Mouse (Mus musculus): ENCODE results near the gene Hecw1. TPM values are rescaled to one million over a fixed set of nuclear protein-coding genes. Genes with fewer than 3 reads are reported as not detected.

Hecw1 gene
- polyA plus RNA-seq, 1 experiment from 2014 or later, result 0.11 TPM

DNA sequence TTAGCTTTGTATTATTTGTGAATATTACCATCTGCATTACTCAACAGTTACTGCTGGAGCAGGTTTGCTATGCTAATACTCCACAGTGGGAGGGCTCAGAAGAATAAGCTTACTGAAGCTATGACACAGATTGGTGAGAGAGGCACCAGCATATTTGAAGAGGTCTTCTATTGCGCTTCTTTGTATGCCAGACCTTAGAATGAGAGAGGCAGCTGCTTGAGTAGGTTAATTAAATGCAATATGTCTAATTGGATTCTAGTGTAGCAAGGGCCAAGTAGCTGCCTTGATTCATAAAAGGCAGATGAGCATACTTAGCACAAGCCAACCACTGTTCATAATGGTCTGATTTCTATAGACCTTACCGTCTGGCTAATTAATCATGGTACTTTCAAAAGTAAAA, 35.2 kb downstream of the Hecw1 start:
- DNase-seq (ENCODE audit: low spot score), result no peak
- no peaks in the 10 kb centered on the region for H3K9me3 ChIP-seq
- H3K4me3 ChIP-seq, result no peak overlapping the region
- H3K27ac ChIP-seq, result no peak overlapping the region
- no peaks in the 10 kb centered on the region for H3K36me3 ChIP-seq
- H3K27me3 ChIP-seq (ENCODE audit: insufficient read depth, poor library complexity, severe bottlenecking), result no peaks in the 10 kb centered on the region
- 92% methylated on average over 2 of the region's 2 CpGs for WGBS
- no peaks in the 10 kb centered on the region for H3K4me1 ChIP-seq

DNA sequence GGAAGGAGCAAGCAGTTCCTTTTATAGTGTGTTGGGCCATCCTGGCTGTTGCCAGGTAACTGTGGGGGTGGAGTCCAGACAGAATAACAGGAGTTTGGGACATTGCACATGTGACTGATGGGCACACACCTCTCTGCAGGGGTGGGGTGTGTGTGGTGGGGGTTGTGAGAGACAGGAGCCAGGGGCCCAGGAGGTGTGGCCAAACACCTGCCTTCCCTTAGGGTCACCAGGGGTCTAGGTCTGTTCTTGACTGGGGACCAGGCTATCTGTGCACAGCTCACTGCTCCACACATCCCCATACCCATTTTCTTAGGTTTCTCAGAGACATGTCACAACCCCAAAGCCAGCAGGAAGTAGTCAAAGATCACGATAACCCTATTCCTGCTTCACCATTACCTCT, 51.9 kb downstream of the Hecw1 start:
- no peaks in the 10 kb centered on the region for H3K36me3 ChIP-seq
- WGBS, result 93% methylated on average over 1 of the region's 1 CpGs
- H3K27ac ChIP-seq, result no peak overlapping the region
- peaks cover 4% of the 10 kb centered on the region; the same call in 1 of the 2 replicates for H3K4me1 ChIP-seq
- H3K27me3 ChIP-seq (ENCODE audit: insufficient read depth, poor library complexity, severe bottlenecking), result no peaks in the 10 kb centered on the region
- H3K4me3 ChIP-seq, result no peak overlapping the region
- no peak for DNase-seq (ENCODE audit: low spot score)
- no peaks in the 10 kb centered on the region for H3K9me3 ChIP-seq

DNA sequence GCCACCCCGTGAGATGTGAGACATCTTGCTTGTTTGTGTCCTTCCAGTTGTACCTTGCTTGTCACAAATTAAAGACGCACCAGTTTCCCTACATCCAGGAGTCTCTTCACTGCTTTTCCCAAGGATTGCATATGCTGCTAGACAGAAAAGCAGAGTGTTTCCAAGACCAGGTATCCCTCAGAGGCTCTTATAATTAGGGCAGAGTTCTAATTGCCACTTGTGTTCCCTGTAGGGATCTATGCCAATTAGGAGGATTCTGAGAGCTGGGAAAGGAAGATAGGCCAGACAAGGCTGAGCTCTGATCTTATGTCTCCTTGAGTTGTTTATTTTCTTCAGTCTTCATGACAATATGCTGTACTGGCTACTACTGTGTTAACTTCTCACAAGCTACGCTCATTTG, 55.5 kb downstream of the Hecw1 start:
- H3K27me3 ChIP-seq (ENCODE audit: insufficient read depth, poor library complexity, severe bottlenecking), result no peaks in the 10 kb centered on the region
- H3K27ac ChIP-seq, result no peak overlapping the region
- no peak for DNase-seq (ENCODE audit: low spot score)
- peaks cover 4% of the 10 kb centered on the region; the same call in 1 of the 2 replicates for H3K4me1 ChIP-seq
- WGBS, result 67% methylated on average over 3 of the region's 3 CpGs
- no peaks in the 10 kb centered on the region for H3K36me3 ChIP-seq
- H3K4me3 ChIP-seq, result no peak overlapping the region
- no peaks in the 10 kb centered on the region for H3K9me3 ChIP-seq

DNA sequence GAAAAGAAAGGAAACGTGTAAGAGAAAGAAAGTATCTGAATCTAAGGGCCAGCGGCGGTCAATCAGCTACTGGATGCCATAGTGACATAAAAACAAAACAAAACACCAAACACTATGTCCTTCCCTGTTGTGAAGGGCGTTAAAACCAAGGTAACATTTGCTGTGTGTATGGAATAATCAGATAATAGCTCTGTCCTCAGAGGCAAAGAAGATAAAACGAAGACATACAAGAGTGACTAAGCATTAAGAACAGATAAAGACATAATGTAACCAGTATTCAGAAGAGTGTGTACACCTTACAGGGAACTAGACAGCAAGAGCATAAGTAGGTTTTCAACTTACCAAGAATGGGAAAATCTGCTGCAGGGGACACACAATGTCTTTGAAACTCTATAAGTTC, 62.0 kb downstream of the Hecw1 start:
- DNase-seq (ENCODE audit: low spot score), result no peak
- H3K36me3 ChIP-seq, result no peaks in the 10 kb centered on the region
- WGBS, result 71% methylated on average over 5 of the region's 5 CpGs
- H3K27me3 ChIP-seq (ENCODE audit: insufficient read depth, poor library complexity, severe bottlenecking), result no peaks in the 10 kb centered on the region
- no peaks in the 10 kb centered on the region for H3K9me3 ChIP-seq
- no peak overlapping the region for H3K4me3 ChIP-seq
- H3K4me1 ChIP-seq, result no peaks in the 10 kb centered on the region
- H3K27ac ChIP-seq, result no peak overlapping the region

DNA sequence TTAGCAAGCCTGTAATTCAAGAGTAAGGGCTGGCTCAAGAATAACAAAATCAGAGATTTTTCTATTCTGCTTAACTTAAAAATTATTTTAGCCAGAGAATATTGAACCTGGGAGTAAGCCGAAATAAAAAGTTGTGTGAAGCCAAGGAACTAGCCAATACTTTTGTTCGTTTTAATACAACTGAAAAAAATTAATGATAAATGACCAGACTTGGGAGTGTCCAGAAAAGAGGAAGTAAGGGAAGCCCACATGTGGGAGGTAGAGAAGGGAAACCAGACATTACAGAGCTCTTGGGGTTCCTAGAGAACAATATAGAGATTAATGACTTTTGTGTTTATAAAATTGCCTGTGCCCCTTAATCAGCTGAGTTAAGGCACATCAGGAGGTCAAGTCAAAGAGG, 66.0 kb downstream of the Hecw1 start:
- Histone ChIP-seq H3K4me1 (no peaks in the 10 kb centered on the region), H3K9me3 (no peaks in the 10 kb centered on the region), H3K27me3 (ENCODE audit: insufficient read depth, poor library complexity, severe bottlenecking) (no peaks in the 10 kb centered on the region), H3K36me3 (no peaks in the 10 kb centered on the region), H3K4me3 (no peak overlapping the region), H3K27ac (no peak overlapping the region)
- DNase-seq (ENCODE audit: low spot score), result no peak
- WGBS, result 77% methylated on average over 2 of the region's 2 CpGs

DNA sequence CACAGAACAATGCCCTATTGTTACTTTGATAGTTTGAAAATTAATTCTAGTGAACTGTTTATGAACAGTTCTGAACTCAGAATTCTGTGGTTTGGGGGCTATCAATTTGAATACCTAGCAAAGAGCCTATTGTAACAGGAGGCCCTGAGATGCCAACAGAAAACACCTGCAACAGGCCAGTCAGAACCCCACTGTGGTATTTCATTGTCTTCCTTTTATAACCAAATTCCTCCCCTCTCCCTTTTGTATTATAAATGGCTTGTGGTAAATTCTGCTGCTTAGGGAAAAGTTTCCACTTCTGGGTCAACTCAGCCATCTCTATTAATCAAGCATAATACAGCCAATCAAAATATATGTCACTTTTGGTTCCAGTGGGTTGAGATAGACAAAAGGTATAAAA, 83.5 kb downstream of the Hecw1 start:
- Histone ChIP-seq H3K9me3 (no peaks in the 10 kb centered on the region), H3K27ac (no peak overlapping the region), H3K27me3 (ENCODE audit: insufficient read depth, poor library complexity, severe bottlenecking) (no peaks in the 10 kb centered on the region), H3K4me3 (no peak overlapping the region), H3K4me1 (no peaks in the 10 kb centered on the region), H3K36me3 (no peaks in the 10 kb centered on the region)
- DNase-seq (ENCODE audit: low spot score), result no peak

DNA sequence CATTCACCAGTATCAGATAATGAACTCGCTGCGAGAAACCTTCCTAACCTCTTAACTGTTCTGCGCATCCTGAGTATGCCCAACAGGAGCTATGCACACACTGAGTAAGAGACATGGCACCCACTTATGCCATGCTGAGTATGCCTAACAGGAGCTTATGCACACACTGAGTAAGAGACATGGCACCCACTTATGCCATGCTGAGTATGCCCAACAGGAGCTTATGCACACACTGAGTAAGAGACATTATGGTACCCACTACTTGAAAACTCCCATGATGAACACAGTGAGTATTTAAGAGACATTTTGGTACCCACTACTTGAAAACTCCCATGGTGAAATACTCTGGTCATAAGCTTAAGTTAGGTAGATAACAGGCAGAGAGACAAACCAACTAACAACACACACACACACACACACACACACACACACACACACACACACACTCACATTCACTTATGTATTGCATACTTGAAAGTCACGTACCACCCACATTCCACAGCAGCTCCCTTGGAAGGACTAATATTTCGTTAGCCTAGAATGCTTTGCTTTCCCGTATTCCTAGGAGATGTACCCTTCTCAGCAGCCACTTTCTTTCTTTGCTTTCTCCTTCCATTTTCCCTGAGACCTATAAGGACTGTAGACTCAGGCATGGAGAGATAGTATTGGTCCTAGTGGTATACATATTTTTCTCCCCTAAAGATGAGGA, 94.0 kb downstream of the Hecw1 start:
- DNase-seq (ENCODE audit: low spot score), result no peak
- no peaks in the 10 kb centered on the region for H3K36me3 ChIP-seq
- no peaks in the 10 kb centered on the region for H3K9me3 ChIP-seq
- 84% methylated on average over 6 of the region's 6 CpGs for WGBS
- H3K4me1 ChIP-seq, result no peaks in the 10 kb centered on the region
- H3K4me3 ChIP-seq, result no peak overlapping the region
- no peaks in the 10 kb centered on the region for H3K27me3 ChIP-seq (ENCODE audit: insufficient read depth, poor library complexity, severe bottlenecking)
- H3K27ac ChIP-seq, result no peak overlapping the region

DNA sequence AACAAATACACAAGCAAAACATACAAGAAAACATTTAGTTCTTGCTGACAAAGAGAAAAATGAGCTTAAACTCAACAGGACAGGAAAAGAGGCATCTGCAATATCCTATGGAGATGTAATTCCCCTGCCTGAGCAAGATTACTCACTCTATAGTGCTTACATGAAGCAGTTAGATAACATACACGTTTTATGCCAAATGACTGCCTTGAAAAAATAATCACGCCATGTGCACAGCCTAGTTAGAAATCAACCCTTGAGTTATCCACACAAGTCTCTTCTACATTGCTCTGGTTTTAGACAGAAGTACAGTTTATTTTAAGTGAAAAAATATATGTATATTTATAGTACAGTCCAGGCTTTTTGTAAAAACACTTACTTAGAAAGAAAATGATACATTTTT, 98.2 kb downstream of the Hecw1 start:
- Histone ChIP-seq H3K27me3 (ENCODE audit: insufficient read depth, poor library complexity, severe bottlenecking) (no peaks in the 10 kb centered on the region), H3K4me1 (no peaks in the 10 kb centered on the region), H3K4me3 (no peak overlapping the region), H3K9me3 (no peaks in the 10 kb centered on the region), H3K36me3 (no peaks in the 10 kb centered on the region), H3K27ac (no peak overlapping the region)
- 67% methylated on average over 2 of the region's 2 CpGs for WGBS
- DNase-seq (ENCODE audit: low spot score), result no peak

DNA sequence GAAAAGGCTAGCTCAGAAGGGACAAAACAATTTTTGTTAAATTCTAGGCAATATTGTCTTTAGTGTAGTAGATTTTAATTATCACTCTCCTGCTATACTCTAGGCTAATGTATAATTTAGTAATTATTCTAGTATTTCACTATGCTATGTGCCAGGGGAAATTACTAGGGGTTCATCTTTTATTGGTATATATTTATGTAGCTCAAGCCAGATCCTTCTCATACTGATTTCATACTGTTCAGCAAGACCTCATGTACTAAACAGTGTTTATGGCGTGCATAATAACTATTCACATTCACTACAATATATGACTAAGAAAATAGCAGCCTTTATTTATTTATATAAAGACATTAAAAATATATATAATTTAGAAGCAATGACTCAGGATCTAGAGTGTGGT, 109.6 kb downstream of the Hecw1 start:
- Histone ChIP-seq H3K9me3 (no peaks in the 10 kb centered on the region), H3K4me1 (no peaks in the 10 kb centered on the region), H3K4me3 (no peak overlapping the region), H3K36me3 (no peaks in the 10 kb centered on the region), H3K27ac (no peak overlapping the region), H3K27me3 (ENCODE audit: insufficient read depth, poor library complexity, severe bottlenecking) (no peaks in the 10 kb centered on the region)
- DNase-seq (ENCODE audit: low spot score), result no peak
- WGBS, result 79% methylated on average over 1 of the region's 1 CpGs

DNA sequence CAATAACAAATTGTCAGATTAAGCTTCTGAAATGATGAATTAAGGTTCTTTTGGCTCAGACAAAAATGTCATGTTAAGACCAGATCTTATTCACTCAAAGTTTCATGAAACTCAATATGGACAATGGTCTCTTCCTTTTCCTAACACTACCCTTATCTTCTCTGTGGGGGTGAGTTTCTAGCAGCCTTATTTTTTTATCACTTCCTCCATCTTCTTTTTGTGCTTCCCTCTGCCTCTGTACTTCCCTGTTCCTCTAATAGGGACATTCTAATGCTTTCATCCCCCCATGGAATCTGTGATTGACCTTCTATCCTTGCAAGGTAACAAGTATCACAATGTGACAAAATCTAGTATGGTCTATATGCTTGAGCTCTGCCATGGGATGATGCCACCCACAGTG, 148.6 kb downstream of the Hecw1 start:
- Histone ChIP-seq H3K36me3 (no peaks in the 10 kb centered on the region), H3K4me3 (no peak overlapping the region), H3K4me1 (no peaks in the 10 kb centered on the region), H3K27me3 (ENCODE audit: insufficient read depth, poor library complexity, severe bottlenecking) (no peaks in the 10 kb centered on the region), H3K9me3 (no peaks in the 10 kb centered on the region), H3K27ac (no peak overlapping the region)
- DNase-seq (ENCODE audit: low spot score), result no peak

DNA sequence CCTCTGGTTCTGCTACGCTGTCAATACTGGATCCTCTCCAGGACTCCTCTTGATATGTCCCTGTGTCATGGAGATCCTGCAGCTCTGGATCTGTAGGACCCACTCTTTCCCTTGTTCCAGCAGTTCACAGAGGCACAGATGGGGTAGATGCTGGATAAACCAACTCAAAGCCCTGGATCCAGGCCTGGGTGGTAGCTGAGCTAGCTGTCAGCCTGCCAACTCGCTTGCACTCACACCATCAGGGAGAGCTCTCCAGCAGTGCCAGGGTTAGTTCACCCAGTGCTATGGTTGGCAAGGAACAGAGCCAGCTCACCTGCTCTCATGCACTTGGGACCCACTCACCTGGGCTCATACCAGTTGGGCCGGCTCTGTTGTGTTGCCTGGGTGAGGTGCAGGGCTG, 157.5 kb downstream of the Hecw1 start:
- H3K27me3 ChIP-seq (ENCODE audit: insufficient read depth, poor library complexity, severe bottlenecking), result no peaks in the 10 kb centered on the region
- WGBS, result 81% methylated on average over 3 of the region's 3 CpGs

DNA sequence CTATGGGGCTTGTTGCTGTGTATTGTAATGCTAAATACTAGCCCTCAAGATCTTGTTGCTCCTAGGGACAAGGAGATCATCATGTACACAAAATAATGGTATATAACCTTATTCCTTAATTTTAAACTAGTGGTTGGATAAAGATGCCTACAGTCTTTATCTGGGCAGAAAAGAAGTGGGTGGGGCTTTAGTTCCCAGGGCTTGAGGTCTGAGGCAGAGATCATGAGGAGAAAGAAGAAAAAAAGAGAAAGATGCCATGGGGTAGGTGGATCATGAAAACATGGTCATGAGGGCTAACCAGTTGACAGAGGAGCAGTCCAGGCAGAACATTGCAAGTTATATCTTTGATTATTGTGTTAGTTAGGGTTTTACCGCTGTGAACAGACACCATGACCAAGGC, 195.8 kb downstream of the Hecw1 start:
- no peak overlapping the region for H3K4me3 ChIP-seq
- H3K9me3 ChIP-seq, result no peaks in the 10 kb centered on the region
- no peaks in the 10 kb centered on the region for H3K4me1 ChIP-seq
- H3K36me3 ChIP-seq, result no peaks in the 10 kb centered on the region
- 90% methylated on average over 1 of the region's 1 CpGs for WGBS
- no peak overlapping the region for H3K27ac ChIP-seq
- DNase-seq (ENCODE audit: low spot score), result no peak
- H3K27me3 ChIP-seq (ENCODE audit: insufficient read depth, poor library complexity, severe bottlenecking), result no peaks in the 10 kb centered on the region

More for the DNA sequence above, 157.5 kb downstream of the Hecw1 start:
- Histone ChIP-seq H3K36me3 (no peaks in the 10 kb centered on the region), H3K9me3 (no peaks in the 10 kb centered on the region), H3K4me3 (no peak overlapping the region), H3K4me1 (no peaks in the 10 kb centered on the region), H3K27ac (no peak overlapping the region)
- DNase-seq (ENCODE audit: low spot score), result no peak

DNA sequence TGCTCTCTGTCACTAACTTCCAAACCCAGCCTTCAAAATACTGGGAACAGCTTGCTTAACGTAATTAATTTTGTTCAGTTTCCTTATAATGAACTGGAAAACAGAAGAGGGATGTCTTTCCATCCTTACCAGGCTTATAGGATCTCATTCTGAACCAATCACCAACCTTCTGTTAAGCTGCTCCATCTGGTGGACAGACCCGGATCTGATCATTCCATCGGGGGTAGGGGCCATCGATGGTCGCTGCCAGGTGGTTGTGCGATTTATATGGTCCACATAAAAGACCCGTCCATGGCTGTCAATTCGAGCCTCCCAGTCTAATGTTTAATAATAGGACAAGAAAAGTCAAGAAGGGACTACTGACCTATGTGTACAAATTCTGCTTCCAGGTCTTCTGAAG, 216.4 kb downstream of the Hecw1 start:
- H3K36me3 ChIP-seq, result no peaks in the 10 kb centered on the region
- no peak overlapping the region for H3K4me3 ChIP-seq
- no peaks in the 10 kb centered on the region for H3K4me1 ChIP-seq
- DNase-seq (ENCODE audit: low spot score), result no peak
- no peaks in the 10 kb centered on the region for H3K9me3 ChIP-seq
- 28% methylated on average over 8 of the region's 8 CpGs for WGBS
- no peak overlapping the region for H3K27ac ChIP-seq
- H3K27me3 ChIP-seq (ENCODE audit: insufficient read depth, poor library complexity, severe bottlenecking), result no peaks in the 10 kb centered on the region

DNA sequence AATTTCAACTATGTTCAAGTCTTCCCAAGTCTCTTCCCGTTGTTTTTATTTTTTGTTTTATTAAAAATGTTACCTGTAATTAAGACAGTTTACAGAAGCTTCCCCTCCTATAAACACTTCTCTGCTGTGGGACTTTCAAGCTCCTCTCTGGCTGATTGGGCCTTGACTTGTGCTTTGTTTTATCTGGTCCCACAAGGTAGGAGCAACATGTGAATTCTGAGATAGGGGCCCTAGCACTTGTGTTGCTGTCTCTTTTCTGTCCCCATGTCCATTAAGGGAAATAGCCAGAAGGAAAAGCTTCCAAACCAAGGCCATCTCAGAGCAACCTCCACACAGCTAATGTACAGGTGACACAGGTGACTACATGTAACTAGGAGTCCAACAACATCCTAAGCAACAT, 218.9 kb downstream of the Hecw1 start:
- no peak overlapping the region for H3K27ac ChIP-seq
- no peak overlapping the region for H3K4me3 ChIP-seq
- no peaks in the 10 kb centered on the region for H3K36me3 ChIP-seq
- no peaks in the 10 kb centered on the region for H3K9me3 ChIP-seq
- no peaks in the 10 kb centered on the region for H3K4me1 ChIP-seq
- WGBS, result 76% methylated on average over 1 of the region's 1 CpGs
- no peak for DNase-seq (ENCODE audit: low spot score)
- no peaks in the 10 kb centered on the region for H3K27me3 ChIP-seq (ENCODE audit: insufficient read depth, poor library complexity, severe bottlenecking)

Measured in heart, embryonic 10.5 days (tissue).